Mouse (Mus musculus) CH12.LX (cell line): ENCODE results near the gene Ice2.
A peak's percentile ranks its signal among the peaks of the same experiment; 100 is the strongest.

Experiments used
- SMC3 ChIP-seq: IDR thresholded peaks from 2 replicates; pipeline ENCODE4 v1.6.1; 2011; ENCODE audit warnings: low read depth, low read length, improper control_type of control experiment
- USF2 ChIP-seq: conservative IDR thresholded peaks from 2 replicates; pipeline ENCODE4 v1.6.1; 2011; ENCODE audit warnings: low read depth, low read length, improper control_type of control experiment
- ZKSCAN1 ChIP-seq: IDR thresholded peaks from 2 replicates; pipeline ENCODE4 v1.6.1; 2012; ENCODE audit warnings: low read depth, inconsistent platforms, low read length, improper control_type of control experiment, borderline replicate concordance
- ZNF384 ChIP-seq: IDR thresholded peaks from 2 replicates; pipeline ENCODE4 v1.6.1; 2012; ENCODE audit warnings: low read depth, low read length, improper control_type of control experiment, inconsistent platforms

DNA sequence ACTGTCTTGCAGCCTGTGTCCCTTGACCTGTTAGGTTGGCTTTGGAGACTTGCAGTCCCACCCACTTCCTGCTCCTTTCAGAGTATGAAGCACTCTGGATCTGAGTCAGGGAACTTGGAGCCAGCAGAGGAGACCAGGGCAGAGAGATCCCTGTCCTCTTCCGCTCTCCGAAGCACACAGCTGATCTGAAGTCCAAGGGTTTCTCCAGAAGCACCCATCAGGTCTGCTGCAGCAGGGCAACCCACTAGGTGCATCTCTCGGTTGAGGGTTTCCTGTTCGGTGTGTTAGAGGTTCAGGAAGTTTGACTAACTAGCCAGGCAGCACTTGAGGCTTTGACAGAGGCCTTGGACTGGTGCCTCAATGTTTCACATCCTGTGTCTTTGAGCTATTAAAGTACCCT, 57.7 kb downstream of the Ice2 start:
- peak; percentile 40 for TF ChIP-seq ZKSCAN1
- TF ChIP-seq ZNF384 = no peak
- no peak for TF ChIP-seq USF2
- TF ChIP-seq SMC3 = no peak
